Mouse (Mus musculus) forebrain, embryonic 12.5 days (tissue): Measurements from ENCODE around the gene Atp2b2. TPM values are rescaled to one million over a fixed set of nuclear protein-coding genes. Genes with fewer than 3 reads are reported as not detected.

Experiments used
- ATAC-seq: fragments of 200-750 bp; cut with Nextera tagmentation; 2 replicates; pipeline ENCODE4 v1.8.0; 2017; ENCODE audit warnings: moderate TSS enrichment; ENCODE audit not compliant: low FRiP score
- H3K27ac ChIP-seq: fragments of 300-500 bp; sonication (generic); 2 replicates; pipeline ENCODE4 v1.5.1; 2016; ENCODE audit warnings: mild to moderate bottlenecking
- H3K27me3 ChIP-seq: fragments of 300-500 bp; sonication (generic); 2 replicates; pipeline ENCODE4 v1.6.1; 2016; ENCODE audit warnings: mild to moderate bottlenecking
- H3K36me3 ChIP-seq: fragments of 300-500 bp; sonication (generic); replicated peaks from 2 replicates; pipeline ENCODE4 v1.6.1; 2016; ENCODE audit warnings: mild to moderate bottlenecking
- H3K4me1 ChIP-seq: fragments of 300-500 bp; sonication (generic); 2 replicates; pipeline ENCODE4 v1.6.1; 2016
- H3K4me2 ChIP-seq: fragments of 300-500 bp; sonication (generic); 2 replicates; pipeline ENCODE4 v1.6.1; 2016; ENCODE audit warnings: mild to moderate bottlenecking, moderate library complexity
- H3K4me3 ChIP-seq: fragments of 300-500 bp; sonication (generic); replicated peaks from 2 replicates; pipeline ENCODE4 v1.5.1; 2016; ENCODE audit warnings: mild to moderate bottlenecking
- H3K9ac ChIP-seq: fragments of 300-500 bp; sonication (generic); 2 replicates; pipeline ENCODE4 v1.6.1; 2016; ENCODE audit warnings: mild to moderate bottlenecking
- H3K9me3 ChIP-seq: fragments of 300-500 bp; sonication (generic); 2 replicates; pipeline ENCODE4 v1.6.1; 2016
- WGBS: fragments of 180-500 bp; shearing (Covaris S2); methylation state at CpG from one replicate; pipeline ENCODE4 v1.1.7; 2016; 5-methylcytosine and 5-hydroxymethylcytosine counted together
- polyA plus RNA-seq: library from polyadenylated mRNA; unstranded; fragments of >200 nt; fragmentation: Nextera tagmentation; extraction: Ambion mirVana; gene quantifications from 2 replicates; pipeline ENCODE4 v1.2.1, GENCODE M21; 2016

The Atp2b2 gene
- polyA plus RNA-seq, 1 experiment from 2014 or later = 8.0 TPM

GRCm38 (mm10) chr6:113896023-113896422 is 146.4 kb downstream of the Atp2b2 start:
- Histone ChIP-seq H3K27me3 (peaks cover 25% of the 10 kb centered on the region), H3K4me3 (no peak overlapping the region), H3K4me1 (no peaks in the 10 kb centered on the region; the same call in 1 of the 2 replicates), H3K9ac (no peak overlapping the region), H3K9me3 (no peaks in the 10 kb centered on the region), H3K27ac (no peak overlapping the region), H3K4me2 (no peak overlapping the region), H3K36me3 (no peaks in the 10 kb centered on the region)
- ATAC-seq = no peak
- WGBS = 96% methylated on average over 4 of the region's 4 CpGs

GRCm38 (mm10) chr6:113894008-113894407 is 148.4 kb downstream of the Atp2b2 start:
- ATAC-seq = no peak
- Histone ChIP-seq H3K27ac (no peak overlapping the region), H3K9ac (no peak overlapping the region), H3K27me3 (peaks cover 40% of the 10 kb centered on the region), H3K4me3 (no peak overlapping the region), H3K4me2 (no peak overlapping the region), H3K36me3 (no peaks in the 10 kb centered on the region), H3K4me1 (peaks cover 16% of the 10 kb centered on the region), H3K9me3 (no peaks in the 10 kb centered on the region)
- 83% methylated on average over 3 of the region's 3 CpGs for WGBS

GRCm38 (mm10) chr6:113892091-113892674 is 150.2 kb downstream of the Atp2b2 start:
- no peaks in the 10 kb centered on the region for H3K9me3 ChIP-seq
- WGBS = 47% methylated on average over 13 of the region's 13 CpGs
- no peak overlapping the region for H3K27ac ChIP-seq
- peaks cover 19% of the 10 kb centered on the region for H3K4me1 ChIP-seq
- no peak overlapping the region for H3K4me3 ChIP-seq
- 0 out of 2 replicates have a peak overlapping the region, but pooled peaks have one; percentile 72 for H3K9ac ChIP-seq
- ATAC-seq = no peak
- H3K27me3 ChIP-seq = peaks cover 49% of the 10 kb centered on the region
- no peaks in the 10 kb centered on the region for H3K36me3 ChIP-seq
- H3K4me2 ChIP-seq = peak overlapping the region; percentile 85; the same call in 1 of the 2 replicates

- WGBS = under 1% methylated on average over 48 of the region's 49 CpGs
- Histone ChIP-seq H3K9ac (peak overlapping the region; percentile 72), H3K4me1 (peaks cover 19% of the 10 kb centered on the region), H3K4me2 (peak overlapping the region; percentile 85), H3K36me3 (no peaks in the 10 kb centered on the region), H3K4me3 (peak overlapping the region; percentile 58), H3K9me3 (no peaks in the 10 kb centered on the region), H3K27me3 (peaks cover 49% of the 10 kb centered on the region), H3K27ac (0 out of 2 replicates have a peak overlapping the region, but pooled peaks have one; percentile 50)
- ATAC-seq = peak; percentile 86
These were observed 151.0 kb downstream of the Atp2b2 start for GRCm38 (mm10) chr6:113891225-113891967.

GRCm38 (mm10) chr6:113890858-113891213 is 151.6 kb downstream of the Atp2b2 start:
- Histone ChIP-seq H3K4me1 (peaks cover 19% of the 10 kb centered on the region), H3K4me2 (peak overlapping the region; percentile 85), H3K27ac (0 out of 2 replicates have a peak overlapping the region, but pooled peaks have one; percentile 50), H3K36me3 (no peaks in the 10 kb centered on the region), H3K27me3 (peaks cover 49% of the 10 kb centered on the region), H3K9ac (peak overlapping the region; percentile 72), H3K9me3 (no peaks in the 10 kb centered on the region), H3K4me3 (peak overlapping the region; percentile 58)
- peak; percentile 68 for ATAC-seq
- under 1% methylated on average over 10 of the region's 10 CpGs for WGBS

GRCm38 (mm10) chr6:113890023-113890857 is 152.2 kb downstream of the Atp2b2 start:
- Histone ChIP-seq H3K27me3 (peaks cover 49% of the 10 kb centered on the region), H3K36me3 (no peaks in the 10 kb centered on the region), H3K4me2 (peak overlapping the region; percentile 85), H3K9me3 (no peaks in the 10 kb centered on the region), H3K9ac (peak overlapping the region; percentile 72), H3K4me1 (peaks cover 19% of the 10 kb centered on the region), H3K4me3 (peak overlapping the region; percentile 58), H3K27ac (peak overlapping the region; percentile 50; the same call in 1 of the 2 replicates)
- ATAC-seq = peak; percentile 27; the same call in 1 of the 2 replicates
- WGBS = 15% methylated on average over 16 of the region's 16 CpGs

- Histone ChIP-seq H3K4me1 (peaks cover 19% of the 10 kb centered on the region), H3K9me3 (no peaks in the 10 kb centered on the region), H3K4me3 (no peak overlapping the region), H3K27me3 (peaks cover 49% of the 10 kb centered on the region), H3K4me2 (peak overlapping the region; percentile 85; the same call in 1 of the 2 replicates), H3K36me3 (no peaks in the 10 kb centered on the region), H3K27ac (no peak overlapping the region), H3K9ac (0 out of 2 replicates have a peak overlapping the region, but pooled peaks have one; percentile 72)
- 67% methylated on average over 3 of the region's 3 CpGs for WGBS
- no peak for ATAC-seq
These were observed 153.2 kb downstream of the Atp2b2 start for GRCm38 (mm10) chr6:113889180-113889579.

- Histone ChIP-seq H3K36me3 (no peaks in the 10 kb centered on the region), H3K4me2 (no peak overlapping the region), H3K9ac (no peak overlapping the region), H3K4me1 (peaks cover 29% of the 10 kb centered on the region), H3K4me3 (no peak overlapping the region), H3K27me3 (peaks cover 30% of the 10 kb centered on the region), H3K27ac (no peak overlapping the region), H3K9me3 (no peaks in the 10 kb centered on the region)
- ATAC-seq = no peak
These were observed 155.5 kb downstream of the Atp2b2 start for GRCm38 (mm10) chr6:113886886-113887285.

GRCm38 (mm10) chr6:113884806-113885205 is 157.6 kb downstream of the Atp2b2 start:
- 75% methylated on average over 4 of the region's 4 CpGs for WGBS

GRCm38 (mm10) chr6:113883225-113883624 is 159.2 kb downstream of the Atp2b2 start:
- H3K9ac ChIP-seq = no peak overlapping the region
- H3K27me3 ChIP-seq = peaks cover under 1% of the 10 kb centered on the region; the same call in 1 of the 2 replicates
- H3K4me3 ChIP-seq = no peak overlapping the region
- no peaks in the 10 kb centered on the region for H3K36me3 ChIP-seq
- no peak for ATAC-seq
- H3K27ac ChIP-seq = no peak overlapping the region
- H3K4me1 ChIP-seq = peaks cover 14% of the 10 kb centered on the region
- no peak overlapping the region for H3K4me2 ChIP-seq
- 59% methylated on average over 9 of the region's 9 CpGs for whole genome bisulfite sequencing
- H3K9me3 ChIP-seq = no peaks in the 10 kb centered on the region

More at GRCm38 (mm10) chr6:113884806-113885205, 157.6 kb downstream of the Atp2b2 start:
- H3K9ac ChIP-seq = no peak overlapping the region
- no peaks in the 10 kb centered on the region for H3K9me3 ChIP-seq
- H3K27me3 ChIP-seq = peaks cover 17% of the 10 kb centered on the region
- H3K4me1 ChIP-seq = peaks cover 19% of the 10 kb centered on the region
- H3K36me3 ChIP-seq = no peaks in the 10 kb centered on the region
- no peak for ATAC-seq
- H3K4me3 ChIP-seq = no peak overlapping the region
- no peak overlapping the region for H3K4me2 ChIP-seq
- H3K27ac ChIP-seq = no peak overlapping the region

GRCm38 (mm10) chr6:113882396-113882795 is 160.0 kb downstream of the Atp2b2 start:
- Histone ChIP-seq H3K4me3 (no peak overlapping the region), H3K27ac (no peak overlapping the region), H3K27me3 (no peaks in the 10 kb centered on the region; the same call in 1 of the 2 replicates), H3K4me1 (peaks cover 13% of the 10 kb centered on the region), H3K9me3 (no peaks in the 10 kb centered on the region), H3K9ac (no peak overlapping the region), H3K36me3 (no peaks in the 10 kb centered on the region), H3K4me2 (no peak overlapping the region)
- no peak for ATAC-seq
- 71% methylated on average over 7 of the region's 7 CpGs for WGBS
